Mouse (Mus musculus): ENCODE measurements around the gene Thrap3. TPM values are rescaled to one million over a fixed set of nuclear protein-coding genes. Genes with fewer than 3 reads are reported as not detected.
A peak's percentile ranks its signal among the peaks of the same experiment; 100 is the strongest.

Thrap3 gene
- polyA plus RNA-seq, 1 experiment from 2014 or later = 78.7 TPM

DNA sequence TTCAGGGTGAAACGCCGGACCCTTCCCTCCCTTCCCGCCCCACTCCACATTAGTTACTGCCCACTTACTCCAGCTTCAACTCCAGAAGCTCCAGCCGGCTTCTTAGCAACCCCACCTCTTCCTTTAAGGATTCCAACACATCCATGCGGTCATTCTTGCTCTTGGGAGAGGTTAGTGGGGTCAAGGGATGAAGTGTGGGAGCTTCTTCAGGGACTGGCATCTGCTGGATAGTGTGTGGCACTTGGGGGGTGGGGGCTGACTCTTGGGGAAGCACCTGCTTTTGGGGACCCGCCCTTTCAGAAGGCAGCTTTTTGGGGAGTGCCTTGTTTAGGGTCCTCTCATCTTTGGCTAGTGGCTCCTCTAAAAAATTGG, 51.6 kb downstream of the Thrap3 start:
- Histone ChIP-seq H3K36me3 (ENCODE audit: control insufficient read depth, insufficient read depth, low read length) (peaks cover 3% of the 10 kb centered on the region; the same call in 1 of the 2 replicates), H3K27ac (replicated peaks) (peak overlapping the region; percentile 65; the same call in 1 of the 2 replicates), H3K9ac (ENCODE audit: low read length) (no peak overlapping the region), H3K4me2 (replicated peaks; ENCODE audit: low read depth) (peak overlapping the region; percentile 72; the same call in 1 of the 2 replicates), H3K4me3 (ENCODE audit: low read depth, low read length) (no peak overlapping the region), H3K9me3 (ENCODE audit: control insufficient read depth, low read length) (no peaks in the 10 kb centered on the region), H3K27me3 (ENCODE audit: control insufficient read depth, insufficient read depth, low read length) (no peaks in the 10 kb centered on the region), H3K4me1 (replicated peaks; ENCODE audit: control insufficient read depth, insufficient read depth) (peaks cover 4% of the 10 kb centered on the region; the same call in 1 of the 2 replicates)
- TF ChIP-seq EP300 (optimal IDR thresholded peaks at IDR 0.05) (no peak), CTCF (IDR thresholded peaks at IDR 0.05; ENCODE audit: low read depth) (no peak)
- DNase-seq (ENCODE audit: low spot score) (no peak), ATAC-seq (ENCODE audit: low FRiP score, low TSS enrichment) (no peak)
- 55% methylated on average over 6 of the region's 6 CpGs for WGBS

DNA sequence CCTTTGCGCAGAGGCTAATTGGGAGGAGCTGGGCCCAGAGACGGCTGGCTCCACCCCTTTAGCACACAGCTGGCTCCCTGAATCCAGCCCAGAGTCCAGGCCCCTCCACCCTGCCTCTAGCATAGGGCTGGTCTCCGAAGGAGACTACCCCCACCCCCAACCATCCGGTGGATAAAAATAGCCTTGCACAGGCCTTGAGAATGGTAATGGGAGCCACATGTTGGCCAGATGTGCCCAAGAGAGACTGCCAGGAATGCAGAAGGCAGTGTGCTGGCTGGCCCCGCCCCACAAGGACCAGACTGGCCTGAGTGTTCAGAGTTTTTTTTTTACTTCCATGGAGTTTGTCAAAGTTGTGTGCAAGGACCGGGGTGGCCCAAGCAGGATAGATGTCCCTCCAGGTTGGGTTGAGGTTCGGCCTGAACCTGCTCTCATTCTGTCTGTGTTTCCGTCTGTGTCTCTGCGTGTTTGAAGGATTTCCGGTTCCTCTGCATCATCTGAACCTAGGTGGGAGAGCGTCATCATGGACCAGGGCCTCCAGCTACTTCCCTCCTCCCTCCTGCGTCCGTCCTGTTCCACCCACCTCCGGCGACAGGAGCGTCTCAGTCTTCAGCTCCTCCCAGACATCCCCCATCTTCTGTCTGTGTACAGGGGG, 52.1 kb downstream of the Thrap3 start:
- Histone ChIP-seq H3K4me2 (replicated peaks; ENCODE audit: low read depth) (peak overlapping the region; percentile 72), H3K27me3 (ENCODE audit: control insufficient read depth, insufficient read depth, low read length) (no peaks in the 10 kb centered on the region), H3K9ac (ENCODE audit: low read length) (no peak overlapping the region), H3K9me3 (ENCODE audit: control insufficient read depth, low read length) (no peaks in the 10 kb centered on the region), H3K4me3 (ENCODE audit: low read depth, low read length) (0 out of 2 replicates have a peak overlapping the region, but pooled peaks have one; percentile 6), H3K4me1 (replicated peaks; ENCODE audit: control insufficient read depth, insufficient read depth) (peaks cover 4% of the 10 kb centered on the region; the same call in 1 of the 2 replicates), H3K36me3 (ENCODE audit: control insufficient read depth, insufficient read depth, low read length) (peaks cover 3% of the 10 kb centered on the region; the same call in 1 of the 2 replicates), H3K27ac (replicated peaks) (peak overlapping the region; percentile 65)
- no peak for TF ChIP-seq CTCF (IDR thresholded peaks at IDR 0.05; ENCODE audit: low read depth)
- TF ChIP-seq EP300 (optimal IDR thresholded peaks at IDR 0.05) = no peak
- peak; percentile 59 for DNase-seq (ENCODE audit: low spot score)
- WGBS = 30% methylated on average over 16 of the region's 16 CpGs
- peak; percentile 66 for ATAC-seq (ENCODE audit: low FRiP score, low TSS enrichment)

DNA sequence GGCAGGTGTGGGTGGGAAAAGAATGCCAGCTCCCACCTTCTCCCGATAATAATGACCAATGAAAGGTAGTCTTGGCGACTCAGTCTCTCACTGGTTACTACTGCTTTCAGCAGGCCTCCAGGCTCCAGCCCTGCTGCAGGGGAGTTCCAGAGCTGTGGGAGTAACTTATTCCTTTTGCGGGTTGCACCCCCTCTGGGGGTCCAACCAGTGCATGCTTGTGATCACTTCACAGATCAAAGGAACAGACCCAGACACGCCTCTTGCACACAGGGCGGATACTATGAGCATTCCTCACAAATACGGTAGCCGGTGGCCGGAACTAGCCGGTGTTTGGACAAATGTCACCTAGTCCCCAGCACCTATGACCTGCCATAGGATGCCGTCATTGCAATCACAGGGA, 52.8 kb downstream of the Thrap3 start:
- H3K36me3 ChIP-seq (ENCODE audit: control insufficient read depth, insufficient read depth, low read length) = peaks cover 3% of the 10 kb centered on the region; the same call in 1 of the 2 replicates
- DNase-seq (ENCODE audit: low spot score) (no peak), ATAC-seq (ENCODE audit: low FRiP score, low TSS enrichment) (0 out of 2 replicates have a peak, but pooled peaks have one; percentile 0)
- no peaks in the 10 kb centered on the region for H3K9me3 ChIP-seq (ENCODE audit: control insufficient read depth, low read length)
- no peaks in the 10 kb centered on the region for H3K27me3 ChIP-seq (ENCODE audit: control insufficient read depth, insufficient read depth, low read length)
- peak overlapping the region; percentile 65 for H3K27ac ChIP-seq (replicated peaks)
- WGBS = 37% methylated on average over 10 of the region's 10 CpGs
- H3K4me2 ChIP-seq (replicated peaks; ENCODE audit: low read depth) = peak overlapping the region; percentile 72
- H3K9ac ChIP-seq (ENCODE audit: low read length) = peak overlapping the region; percentile 75
- TF ChIP-seq EP300 (optimal IDR thresholded peaks at IDR 0.05) (no peak), CTCF (IDR thresholded peaks at IDR 0.05; ENCODE audit: low read depth) (no peak)
- H3K4me1 ChIP-seq (replicated peaks; ENCODE audit: control insufficient read depth, insufficient read depth) = peaks cover 4% of the 10 kb centered on the region; the same call in 1 of the 2 replicates
- H3K4me3 ChIP-seq (ENCODE audit: low read depth, low read length) = peak overlapping the region; percentile 60

DNA sequence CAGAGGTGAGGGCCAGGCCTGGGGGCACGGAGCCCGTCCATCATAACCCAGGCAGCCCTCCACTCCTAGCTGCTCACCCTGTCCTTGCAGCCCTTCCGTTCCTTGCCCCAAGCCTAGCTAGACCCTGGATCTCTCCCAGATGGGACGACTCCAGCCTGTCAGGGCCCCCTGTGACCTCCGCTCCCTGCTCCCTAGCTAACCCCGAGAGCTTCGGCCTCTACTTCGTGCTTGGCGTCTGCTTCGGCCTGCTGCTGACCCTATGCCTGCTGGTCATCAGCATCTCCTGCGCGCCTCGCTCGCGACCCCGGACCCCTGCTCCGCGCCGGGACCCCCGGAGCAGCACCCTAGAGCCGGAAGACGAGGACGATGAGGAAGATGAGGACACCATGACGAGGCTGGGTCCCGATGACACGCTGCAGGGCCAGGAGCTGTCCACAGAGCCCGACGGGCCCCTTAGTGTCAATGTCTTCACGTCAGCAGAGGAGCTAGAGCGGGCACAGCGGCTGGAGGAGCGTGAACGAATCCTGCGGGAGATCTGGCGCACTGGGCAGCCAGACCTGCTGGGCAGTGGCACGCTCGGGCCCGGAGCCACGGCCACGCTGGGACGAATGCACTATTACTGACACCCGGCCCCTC, 53.4 kb downstream of the Thrap3 start:
- peaks cover 4% of the 10 kb centered on the region; the same call in 1 of the 2 replicates for H3K4me1 ChIP-seq (replicated peaks; ENCODE audit: control insufficient read depth, insufficient read depth)
- no peak for DNase-seq (ENCODE audit: low spot score)

DNA sequence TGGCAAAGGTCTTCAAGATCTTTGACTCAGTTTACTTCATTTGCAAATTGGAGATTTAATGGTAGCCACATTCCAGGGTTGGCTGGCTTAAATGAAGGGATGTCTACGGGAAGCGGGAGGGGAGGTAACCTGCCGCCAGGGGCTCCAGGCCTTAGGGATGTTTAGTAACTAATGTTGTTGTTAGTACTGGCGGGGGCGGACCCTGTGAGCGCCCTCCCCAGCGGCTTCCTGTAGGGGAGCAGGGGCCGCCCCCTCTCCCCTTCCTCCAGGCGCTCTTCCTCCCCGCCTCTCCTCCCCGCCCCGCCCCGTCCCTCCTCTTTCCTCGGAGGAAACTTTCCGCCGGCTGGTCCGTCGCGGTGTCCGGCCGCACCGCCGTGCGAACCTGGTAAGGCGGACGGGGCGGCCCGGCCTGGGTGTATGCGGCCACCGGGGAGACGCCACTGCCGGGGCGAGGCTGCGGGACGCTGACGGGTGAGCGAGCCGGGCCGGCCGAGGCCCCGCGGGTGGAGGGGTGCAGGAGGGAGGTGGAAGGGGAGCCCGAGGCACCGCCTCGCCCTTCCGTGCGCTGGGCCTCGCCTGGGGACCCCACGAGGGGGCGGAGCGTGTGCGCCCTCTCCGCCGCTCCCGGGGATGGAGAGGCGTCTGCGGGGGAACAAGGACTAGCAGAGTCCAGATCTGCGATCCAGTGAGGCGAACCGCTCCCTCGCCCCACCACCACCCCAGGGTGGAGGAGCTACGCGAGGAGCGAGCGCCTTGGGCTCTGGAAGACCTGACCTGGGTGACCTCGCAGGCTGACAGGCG, 54.2 kb downstream of the Thrap3 start:
- peaks cover 4% of the 10 kb centered on the region; the same call in 1 of the 2 replicates for H3K4me1 ChIP-seq (replicated peaks; ENCODE audit: control insufficient read depth, insufficient read depth)
- H3K9me3 ChIP-seq (ENCODE audit: control insufficient read depth, low read length) = no peaks in the 10 kb centered on the region
- no peaks in the 10 kb centered on the region for H3K27me3 ChIP-seq (ENCODE audit: control insufficient read depth, insufficient read depth, low read length)
- peak overlapping the region; percentile 60 for H3K4me3 ChIP-seq (ENCODE audit: low read depth, low read length)
- H3K27ac ChIP-seq (replicated peaks) = peak overlapping the region; percentile 90
- peak; percentile 39 for TF ChIP-seq EP300 (optimal IDR thresholded peaks at IDR 0.05)
- TF ChIP-seq CTCF (IDR thresholded peaks at IDR 0.05; ENCODE audit: low read depth) = peak; percentile 15; the same call in 1 of the 2 replicates
- peak; percentile 68 for ATAC-seq (ENCODE audit: low FRiP score, low TSS enrichment)
- H3K9ac ChIP-seq (ENCODE audit: low read length) = peak overlapping the region; percentile 75
- peaks cover 3% of the 10 kb centered on the region; the same call in 1 of the 2 replicates for H3K36me3 ChIP-seq (ENCODE audit: control insufficient read depth, insufficient read depth, low read length)
- WGBS = under 1% methylated on average over 62 of the region's 67 CpGs
- peak; percentile 76 for DNase-seq (ENCODE audit: low spot score)
- peak overlapping the region; percentile 72 for H3K4me2 ChIP-seq (replicated peaks; ENCODE audit: low read depth)

More for the DNA sequence above, 53.4 kb downstream of the Thrap3 start:
- Histone ChIP-seq H3K27me3 (ENCODE audit: control insufficient read depth, insufficient read depth, low read length) (no peaks in the 10 kb centered on the region), H3K9me3 (ENCODE audit: control insufficient read depth, low read length) (no peaks in the 10 kb centered on the region), H3K36me3 (ENCODE audit: control insufficient read depth, insufficient read depth, low read length) (peaks cover 3% of the 10 kb centered on the region; the same call in 1 of the 2 replicates), H3K4me2 (replicated peaks; ENCODE audit: low read depth) (peak overlapping the region; percentile 72), H3K9ac (ENCODE audit: low read length) (peak overlapping the region; percentile 75), H3K4me3 (ENCODE audit: low read depth, low read length) (peak overlapping the region; percentile 60), H3K27ac (replicated peaks) (peak overlapping the region; percentile 90)
- 28% methylated on average over 42 of the region's 42 CpGs for WGBS
- TF ChIP-seq EP300 (optimal IDR thresholded peaks at IDR 0.05) (no peak), CTCF (IDR thresholded peaks at IDR 0.05; ENCODE audit: low read depth) (no peak)
- peak; percentile 1; the same call in 1 of the 2 replicates for ATAC-seq (ENCODE audit: low FRiP score, low TSS enrichment)
